19 mouse cellular contexts compared by ENCODE assay signal in genomic region chr6:31056786-31057566, GRCm38 (mm10).
DNase-seq lines count a peak whose midpoint lies in the region; ATAC-seq and TF ChIP-seq lines count a peak whose summit lies in the region.
"Had no signal": no experiment of that assay in that cellular context is flagged by ENCODE, and none has a peak within 500 bp of the region (broad histone marks: within the 10 kb centered on the region; RNA-seq: fewer than 3 reads in every experiment).

No protein-coding gene starts in this region.

- H3K27ac ChIP-seq in forebrain, postnatal 0 days (ENCODE audit: low read depth, low read length), result 0 out of 2 replicates have a peak overlapping the region, but pooled peaks have one; percentile 35
- H3K27ac ChIP-seq in forebrain, embryonic 12.5 days, result no peak overlapping the region
- H3K27ac ChIP-seq: embryonic facial prominence, embryonic 13.5 days; liver, embryonic 12.5 days; lung, embryonic 15.5 days had no signal

- TF ChIP-seq CTCF in forebrain, postnatal 0 days (IDR thresholded peaks at IDR 0.05; ENCODE audit: low read depth), result no peak

- H3K4me1 ChIP-seq in forebrain, postnatal 0 days (ENCODE audit: insufficient read depth), result no peaks in the 10 kb centered on the region
- peaks cover 5% of the 10 kb centered on the region; the same call in 1 of the 2 replicates for H3K4me1 ChIP-seq in forebrain, embryonic 12.5 days
- H3K4me1 ChIP-seq: liver, embryonic 12.5 days; lung, embryonic 15.5 days had no signal

- no peaks in the 10 kb centered on the region for H3K27me3 ChIP-seq in forebrain, postnatal 0 days (ENCODE audit: insufficient read depth, low read length)
- no peaks in the 10 kb centered on the region for H3K27me3 ChIP-seq in forebrain, embryonic 12.5 days
- H3K27me3 ChIP-seq: embryonic facial prominence, embryonic 13.5 days; liver, embryonic 12.5 days; lung, embryonic 15.5 days had no signal

- H3K4me3 ChIP-seq in forebrain, postnatal 0 days (ENCODE audit: low read depth, low read length), result no peak overlapping the region
- H3K4me3 ChIP-seq in forebrain, embryonic 12.5 days (replicated peaks), result no peak overlapping the region
- H3K4me3 ChIP-seq: embryonic facial prominence, embryonic 13.5 days; liver, embryonic 12.5 days; lung, embryonic 15.5 days had no signal

- no peak overlapping the region for H3K9ac ChIP-seq in forebrain, postnatal 0 days
- H3K9ac ChIP-seq in forebrain, embryonic 12.5 days, result no peak overlapping the region
- H3K9ac ChIP-seq: embryonic facial prominence, embryonic 13.5 days; liver, embryonic 12.5 days; lung, embryonic 15.5 days had no signal

- no peaks in the 10 kb centered on the region for H3K36me3 ChIP-seq in forebrain, postnatal 0 days (ENCODE audit: insufficient read depth)
- no peaks in the 10 kb centered on the region for H3K36me3 ChIP-seq in forebrain, embryonic 12.5 days (replicated peaks)
- H3K36me3 ChIP-seq: embryonic facial prominence, embryonic 13.5 days; lung, embryonic 15.5 days had no signal

- H3K4me2 ChIP-seq in forebrain, postnatal 0 days (ENCODE audit: low read depth), result no peak overlapping the region
- H3K4me2 ChIP-seq in forebrain, embryonic 12.5 days, result no peak overlapping the region
- H3K4me2 ChIP-seq: embryonic facial prominence, embryonic 13.5 days; liver, embryonic 12.5 days; lung, embryonic 15.5 days had no signal

- peak; percentile 67 for DNase-seq in forebrain, postnatal 0 days
- peak; percentile 49 for DNase-seq in layer of hippocampus, adult 9-11 months
- DNase-seq in layer of hippocampus, postnatal 10 days (ENCODE audit: low spot score in 2 of 2), result no peak
- DNase-seq in ES-CJ7 (ENCODE audit: low read depth, low spot score), result peak; percentile 25
- DNase-seq in brain, adult 2 months (ENCODE audit: low read depth, low spot score), result peak; percentile 52
- no peak for DNase-seq in lung, postnatal 14 days
- DNase-seq in testis, postnatal 10 days (ENCODE audit: low spot score), result no peak
- DNase-seq: adrenal gland, postnatal 14 days; cerebellum, adult 8-10 months; heart, adult 11 months; kidney, adult 8-10 months; kidney, postnatal 25 days; retina, postnatal 1 day; thymus, postnatal 4 days had no signal

- peak; percentile 85 for ATAC-seq in forebrain, postnatal 0 days
- no peak for ATAC-seq in forebrain, embryonic 12.5 days (ENCODE audit: low FRiP score)
- ATAC-seq: activated CD4-positive, CD25-positive, alpha-beta regulatory T cell, adult 4 months; liver, embryonic 12.5 days had no signal

- 56% methylated on average over 12 of the region's 12 CpGs for WGBS in forebrain, postnatal 0 days
- 72% methylated on average over 12 of the region's 12 CpGs for WGBS in forebrain, embryonic 12.5 days

- H3K9me3 ChIP-seq in forebrain, postnatal 0 days (ENCODE audit: low read length), result no peaks in the 10 kb centered on the region
- no peaks in the 10 kb centered on the region for H3K9me3 ChIP-seq in forebrain, embryonic 12.5 days
- H3K9me3 ChIP-seq: embryonic facial prominence, embryonic 13.5 days; liver, embryonic 12.5 days; lung, embryonic 15.5 days had no signal

Comparison
In these comparisons a context has a peak if more than half of its experiments do, and no peak if none do; other contexts are left out.
1. DNase-seq: peak in forebrain, postnatal 0 days (single experiment), layer of hippocampus, adult 9-11 months (single experiment), ES-CJ7 (single experiment) and brain, adult 2 months (single experiment); none in layer of hippocampus, postnatal 10 days (0 of 2), lung, postnatal 14 days (single experiment) and testis, postnatal 10 days (single experiment).